Mouse (Mus musculus): Measurements from ENCODE around the gene Dad1. TPM values are rescaled to one million over a fixed set of nuclear protein-coding genes. Genes with fewer than 3 reads are reported as not detected.
"Not testable (repeated sequence)": the region's sequence is repeated elsewhere in the genome, so short reads cannot be mapped to it uniquely, and the experiment has no call there.

The Dad1 gene
- polyA plus RNA-seq, 1 experiment from 2014 or later: 271 TPM

DNA sequence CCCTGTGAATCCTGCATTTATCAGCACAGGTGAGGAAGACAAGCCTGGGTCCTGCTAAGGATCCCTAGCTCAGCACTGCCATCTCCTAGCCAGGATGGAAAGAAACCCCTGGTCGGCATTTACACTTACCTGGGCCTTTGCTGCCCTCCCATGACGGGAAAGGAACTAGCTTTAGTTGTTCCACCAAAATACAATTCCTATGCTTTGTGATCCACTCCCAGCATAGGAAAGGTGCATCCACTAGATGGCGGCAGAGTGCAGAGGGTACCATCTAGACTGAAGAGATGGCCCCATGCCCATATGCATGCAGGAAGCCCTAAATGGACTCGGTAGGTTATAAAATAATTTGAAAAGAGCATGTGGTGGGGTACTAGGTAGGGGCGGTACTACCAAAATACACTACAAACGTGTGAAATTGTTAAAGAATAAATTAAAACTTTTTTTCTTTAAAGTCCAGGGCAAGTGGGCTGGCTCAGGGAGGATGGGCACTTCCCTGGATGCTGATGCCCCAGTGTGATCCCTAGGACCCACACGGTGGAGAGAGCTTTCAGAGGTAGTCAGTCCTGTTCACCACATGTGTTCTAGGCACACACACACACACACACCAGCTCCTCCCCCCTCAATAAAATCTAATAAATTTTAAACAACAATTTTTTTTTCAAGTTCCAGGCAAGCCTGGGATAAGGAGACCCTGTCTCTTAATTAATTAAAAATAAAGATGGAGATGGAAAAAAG lies 14.7 kb downstream of the Dad1 start:
- 23% methylated on average over 7 of the region's 7 CpGs for WGBS
- no peak overlapping the region for H3K27ac ChIP-seq
- H3K4me1 ChIP-seq (replicated peaks): peaks cover 6% of the 10 kb centered on the region; the same call in 1 of the 2 replicates
- H3K9me3 ChIP-seq: peaks cover 5% of the 10 kb centered on the region; the same call in 1 of the 2 replicates
- peak; percentile 76 for DNase-seq (ENCODE audit: low spot score)
- no peaks in the 10 kb centered on the region for H3K27me3 ChIP-seq (ENCODE audit: insufficient read depth, poor library complexity, severe bottlenecking)
- H3K36me3 ChIP-seq: peaks cover 68% of the 10 kb centered on the region
- no peak overlapping the region for H3K4me3 ChIP-seq

DNA sequence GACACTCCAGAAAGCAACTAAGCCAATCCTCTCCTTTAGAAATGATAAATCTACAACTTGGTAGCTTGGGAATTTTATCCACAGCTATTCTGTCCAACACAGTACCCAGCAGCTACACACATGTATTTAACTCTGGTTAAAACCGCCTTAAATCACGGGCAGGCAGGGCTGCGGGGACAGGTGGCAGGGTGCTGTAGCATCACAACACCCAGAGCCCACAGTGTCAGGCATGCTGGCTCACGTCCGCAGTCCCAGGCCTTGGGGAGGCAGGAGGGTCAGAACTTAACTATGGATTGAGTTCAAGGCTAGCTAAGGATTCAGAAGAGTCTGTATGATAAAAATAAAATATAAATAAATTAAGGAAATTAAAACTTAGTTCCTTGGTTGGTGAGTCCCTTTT lies 17.0 kb downstream of the Dad1 start:
- DNase-seq (ENCODE audit: low spot score): no peak
- 90% methylated on average over 5 of the region's 5 CpGs for WGBS
- H3K27me3 ChIP-seq (ENCODE audit: insufficient read depth, poor library complexity, severe bottlenecking): no peaks in the 10 kb centered on the region
- H3K4me1 ChIP-seq (replicated peaks): peaks cover 19% of the 10 kb centered on the region
- H3K36me3 ChIP-seq: peaks cover 53% of the 10 kb centered on the region
- H3K9me3 ChIP-seq: peaks cover 3% of the 10 kb centered on the region; the same call in 1 of the 2 replicates
- no peak overlapping the region for H3K27ac ChIP-seq
- H3K4me3 ChIP-seq: no peak overlapping the region

- H3K27me3 ChIP-seq (ENCODE audit: insufficient read depth, poor library complexity, severe bottlenecking): no peaks in the 10 kb centered on the region
- peaks cover 22% of the 10 kb centered on the region for H3K4me1 ChIP-seq (replicated peaks)
- H3K9me3 ChIP-seq: no peaks in the 10 kb centered on the region
- 83% methylated on average over 5 of the region's 5 CpGs for WGBS
- DNase-seq (ENCODE audit: low spot score): no peak
- H3K27ac ChIP-seq: no peak overlapping the region
- no peak overlapping the region for H3K4me3 ChIP-seq
- H3K36me3 ChIP-seq: peaks cover 44% of the 10 kb centered on the region
Measured at GRCm38 (mm10) chr14:54235825-54236540, 17.9 kb downstream of the Dad1 start.

DNA sequence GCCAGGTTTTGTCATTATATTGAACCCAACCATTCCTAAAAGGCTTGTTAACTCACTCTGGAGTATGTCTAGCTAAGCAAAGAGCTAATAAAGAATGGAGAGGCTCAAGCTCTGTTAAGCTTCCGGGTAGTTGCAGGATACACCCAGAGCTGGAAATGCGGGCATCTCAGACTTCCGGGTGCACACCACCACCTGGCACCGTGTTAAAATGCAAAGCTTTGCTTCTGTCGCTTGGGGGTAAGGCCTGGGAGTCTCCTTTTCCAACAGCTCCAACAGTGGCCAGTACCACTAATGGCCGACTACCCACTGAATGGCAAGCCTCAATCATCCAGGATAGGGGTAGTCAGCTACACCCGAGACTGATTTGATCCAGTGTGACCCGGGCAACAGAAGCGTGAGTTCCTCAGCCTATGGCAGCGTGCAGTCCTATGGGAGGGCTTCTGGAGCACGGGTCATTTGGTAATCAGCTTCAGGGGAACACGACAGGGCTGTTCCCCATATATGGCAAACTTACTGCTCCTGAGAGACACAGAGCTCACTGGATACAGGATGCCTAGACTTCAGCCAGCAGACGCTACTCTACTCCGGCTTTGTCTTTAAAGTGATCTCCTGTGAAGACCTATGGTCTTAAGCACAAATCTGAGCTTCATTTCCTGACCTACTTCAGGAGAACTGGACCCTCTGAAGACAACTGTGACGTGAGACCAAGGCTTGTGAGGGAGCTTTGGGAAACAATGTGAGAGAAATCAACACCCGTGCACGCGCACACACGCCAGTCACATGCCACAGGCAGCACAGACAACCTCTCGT lies 19.5 kb downstream of the Dad1 start:
- WGBS: 86% methylated on average over 20 of the region's 20 CpGs
- peaks cover 23% of the 10 kb centered on the region for H3K4me1 ChIP-seq (replicated peaks)
- no peaks in the 10 kb centered on the region for H3K9me3 ChIP-seq
- no peak for DNase-seq (ENCODE audit: low spot score)
- peak overlapping the region; percentile 53; the same call in 1 of the 2 replicates for H3K27ac ChIP-seq
- H3K36me3 ChIP-seq: peaks cover 36% of the 10 kb centered on the region
- H3K27me3 ChIP-seq (ENCODE audit: insufficient read depth, poor library complexity, severe bottlenecking): no peaks in the 10 kb centered on the region
- no peak overlapping the region for H3K4me3 ChIP-seq

DNA sequence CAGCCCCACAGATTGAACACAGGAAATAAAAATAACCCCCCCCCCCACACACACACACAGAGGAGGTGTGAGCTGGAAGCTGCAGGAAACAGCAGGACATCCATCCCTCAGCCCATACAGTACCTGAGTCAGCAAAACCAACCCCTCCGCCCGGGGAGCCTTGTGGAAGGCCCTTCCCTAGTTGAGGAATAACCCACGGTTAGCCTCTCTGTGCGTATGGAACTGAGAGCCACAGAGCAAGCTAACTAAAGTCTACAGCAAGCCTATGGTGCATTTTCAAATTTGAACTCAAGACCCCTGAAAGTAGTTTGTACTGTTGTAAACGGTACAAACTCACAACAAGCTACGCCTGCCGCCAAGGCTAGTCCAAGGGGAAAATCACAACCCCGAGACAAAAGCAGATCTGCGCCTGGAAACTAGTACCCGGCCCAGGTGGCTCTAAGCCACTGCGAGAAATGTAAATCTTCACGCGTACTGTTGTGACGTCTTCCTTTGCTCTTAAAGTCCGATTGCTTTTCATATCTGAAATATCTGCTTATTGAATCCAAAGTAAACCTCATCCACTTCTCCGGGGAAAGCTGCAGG lies 20.3 kb downstream of the Dad1 start:
- H3K27me3 ChIP-seq (ENCODE audit: insufficient read depth, poor library complexity, severe bottlenecking): peaks cover 4% of the 10 kb centered on the region; the same call in 1 of the 2 replicates
- H3K36me3 ChIP-seq: peaks cover 30% of the 10 kb centered on the region
- peaks cover 31% of the 10 kb centered on the region for H3K4me1 ChIP-seq (replicated peaks)
- no peak overlapping the region for H3K4me3 ChIP-seq
- DNase-seq (ENCODE audit: low spot score): no peak
- no peaks in the 10 kb centered on the region for H3K9me3 ChIP-seq
- H3K27ac ChIP-seq: peak overlapping the region; percentile 53; the same call in 1 of the 2 replicates
- WGBS: 77% methylated on average over 16 of the region's 16 CpGs

- peaks cover 38% of the 10 kb centered on the region for H3K4me1 ChIP-seq (replicated peaks)
- no peak for DNase-seq (ENCODE audit: low spot score)
- WGBS: 51% methylated on average over 9 of the region's 9 CpGs
- H3K4me3 ChIP-seq: no peak overlapping the region
- peaks cover 4% of the 10 kb centered on the region; the same call in 1 of the 2 replicates for H3K27me3 ChIP-seq (ENCODE audit: insufficient read depth, poor library complexity, severe bottlenecking)
- H3K27ac ChIP-seq: peak overlapping the region; percentile 0; the same call in 1 of the 2 replicates
- no peaks in the 10 kb centered on the region for H3K9me3 ChIP-seq
- H3K36me3 ChIP-seq: peaks cover 25% of the 10 kb centered on the region
Measured at GRCm38 (mm10) chr14:54232811-54233558, 20.9 kb downstream of the Dad1 start.

- Histone ChIP-seq H3K9me3 (no peaks in the 10 kb centered on the region), H3K4me3 (no peak overlapping the region), H3K36me3 (peaks cover 18% of the 10 kb centered on the region), H3K27ac (no peak overlapping the region), H3K4me1 (replicated peaks) (peaks cover 42% of the 10 kb centered on the region), H3K27me3 (ENCODE audit: insufficient read depth, poor library complexity, severe bottlenecking) (peaks cover 7% of the 10 kb centered on the region; the same call in 1 of the 2 replicates)
- WGBS: 86% methylated on average over 9 of the region's 9 CpGs
- DNase-seq (ENCODE audit: low spot score): no peak
Measured at GRCm38 (mm10) chr14:54232143-54232542, 21.8 kb downstream of the Dad1 start.

GRCm38 (mm10) chr14:54231176-54231956 lies 22.5 kb downstream of the Dad1 start:
- Histone ChIP-seq H3K4me1 (replicated peaks) (peaks cover 42% of the 10 kb centered on the region), H3K27ac (no peak overlapping the region), H3K36me3 (peaks cover 14% of the 10 kb centered on the region), H3K9me3 (no peaks in the 10 kb centered on the region), H3K27me3 (ENCODE audit: insufficient read depth, poor library complexity, severe bottlenecking) (peaks cover 11% of the 10 kb centered on the region; the same call in 1 of the 2 replicates), H3K4me3 (no peak overlapping the region)
- WGBS: 84% methylated on average over 21 of the region's 21 CpGs
- DNase-seq (ENCODE audit: low spot score): no peak

GRCm38 (mm10) chr14:54230638-54231150 lies 23.2 kb downstream of the Dad1 start:
- H3K27me3 ChIP-seq (ENCODE audit: insufficient read depth, poor library complexity, severe bottlenecking): peaks cover 11% of the 10 kb centered on the region; the same call in 1 of the 2 replicates
- H3K9me3 ChIP-seq: no peaks in the 10 kb centered on the region
- WGBS: 81% methylated on average over 14 of the region's 14 CpGs
- no peak for DNase-seq (ENCODE audit: low spot score)
- peaks cover 42% of the 10 kb centered on the region for H3K4me1 ChIP-seq (replicated peaks)
- peaks cover 14% of the 10 kb centered on the region for H3K36me3 ChIP-seq
- no peak overlapping the region for H3K4me3 ChIP-seq
- H3K27ac ChIP-seq: no peak overlapping the region

- WGBS: 73% methylated on average over 3 of the region's 4 CpGs
- H3K4me3 ChIP-seq; H3K36me3 ChIP-seq; H3K9me3 ChIP-seq; H3K27ac ChIP-seq; DNase-seq (ENCODE audit: low spot score): not testable (repeated sequence)
- Histone ChIP-seq H3K27me3 (ENCODE audit: insufficient read depth, poor library complexity, severe bottlenecking) (peaks cover 11% of the 10 kb centered on the region; the same call in 1 of the 2 replicates), H3K4me1 (replicated peaks) (peaks cover 45% of the 10 kb centered on the region)
Measured at GRCm38 (mm10) chr14:54229849-54230248, 24.1 kb downstream of the Dad1 start.

Data from hindbrain, embryonic 10.5 days (tissue).